Mouse (Mus musculus): ENCODE data around the gene Pcbp3.
A peak's percentile ranks its signal among the peaks of the same experiment; 100 is the strongest.

The Pcbp3 gene

DNA sequence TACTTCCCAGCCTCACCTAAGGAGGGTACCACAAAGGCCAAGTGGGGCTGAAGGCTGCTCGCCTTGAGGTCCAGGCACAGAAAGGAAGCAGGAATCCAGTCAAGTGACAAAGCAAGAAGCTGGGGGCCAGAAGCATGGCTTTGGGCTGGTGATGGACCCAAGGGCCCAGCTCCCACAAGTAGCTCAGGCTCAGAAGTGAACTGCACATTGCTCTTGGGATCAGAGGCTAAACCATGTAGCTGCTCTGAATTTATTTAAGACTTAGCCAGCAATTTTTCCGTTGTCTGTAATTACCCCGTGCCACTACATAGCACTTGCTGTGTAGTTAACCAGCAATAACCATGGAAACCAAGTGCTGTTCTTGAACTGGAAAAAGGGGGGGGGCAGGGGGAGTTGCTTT is 117.3 kb downstream of the Pcbp3 start:
- DNase-seq, result no peak

DNA sequence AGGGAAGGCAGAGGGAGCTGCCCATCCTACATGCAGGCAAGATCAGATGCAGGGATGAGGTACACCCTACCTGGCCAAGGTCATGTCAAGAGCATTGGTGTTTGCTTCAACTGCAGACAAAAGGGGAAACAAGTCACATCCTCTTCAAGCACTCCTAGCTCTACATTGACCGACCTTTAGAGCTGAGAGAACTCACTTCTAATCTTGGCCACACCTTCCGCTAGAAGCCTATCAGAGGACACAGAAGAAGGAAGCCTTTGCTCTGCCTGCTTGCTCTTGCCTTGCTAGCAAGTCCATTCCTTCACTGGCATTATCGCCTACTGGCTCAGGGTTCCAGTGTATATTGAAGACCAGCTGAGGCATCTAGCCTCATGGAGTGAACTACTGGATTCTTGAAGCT is 119.6 kb downstream of the Pcbp3 start:
- no peak for DNase-seq

DNA sequence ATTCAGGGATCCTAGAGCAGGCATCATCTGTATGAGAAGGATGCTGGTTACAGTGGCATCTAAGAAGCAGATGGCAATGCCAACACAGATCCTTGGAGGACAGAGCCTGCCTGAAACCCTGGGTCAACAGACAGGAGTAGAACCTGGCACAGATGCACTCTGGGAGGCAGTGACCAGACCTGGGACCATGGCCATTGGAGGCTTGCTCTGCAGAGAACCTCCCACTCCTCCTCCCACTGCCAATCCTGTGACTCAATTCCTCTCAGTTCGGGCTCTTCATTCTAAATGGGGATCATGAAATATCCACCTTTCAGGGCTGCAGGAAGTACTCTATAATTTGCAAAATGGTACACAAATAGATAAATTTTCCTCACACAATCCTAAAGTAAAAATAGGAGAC is 120.5 kb downstream of the Pcbp3 start:
- no peak for DNase-seq

DNA sequence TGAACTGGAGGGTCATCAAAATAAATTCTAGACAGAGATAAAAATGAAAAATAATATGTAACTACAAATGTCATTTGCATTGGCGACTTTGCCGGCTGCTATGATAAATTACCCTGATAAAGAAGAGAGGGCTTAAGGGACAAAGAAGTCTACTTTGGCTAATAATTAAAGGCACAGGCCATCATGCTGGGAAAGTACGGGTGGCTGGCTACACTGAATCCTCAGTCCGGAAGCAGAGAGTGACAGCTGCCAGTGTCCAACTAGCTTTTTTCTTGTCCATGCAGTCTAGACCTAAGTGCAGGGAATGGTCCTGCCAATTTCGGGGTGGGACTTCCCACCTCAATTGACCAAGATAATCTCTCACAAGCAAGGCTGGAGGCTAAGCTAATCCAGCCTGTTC is 121.1 kb downstream of the Pcbp3 start:
- no peak for DNase-seq

DNA sequence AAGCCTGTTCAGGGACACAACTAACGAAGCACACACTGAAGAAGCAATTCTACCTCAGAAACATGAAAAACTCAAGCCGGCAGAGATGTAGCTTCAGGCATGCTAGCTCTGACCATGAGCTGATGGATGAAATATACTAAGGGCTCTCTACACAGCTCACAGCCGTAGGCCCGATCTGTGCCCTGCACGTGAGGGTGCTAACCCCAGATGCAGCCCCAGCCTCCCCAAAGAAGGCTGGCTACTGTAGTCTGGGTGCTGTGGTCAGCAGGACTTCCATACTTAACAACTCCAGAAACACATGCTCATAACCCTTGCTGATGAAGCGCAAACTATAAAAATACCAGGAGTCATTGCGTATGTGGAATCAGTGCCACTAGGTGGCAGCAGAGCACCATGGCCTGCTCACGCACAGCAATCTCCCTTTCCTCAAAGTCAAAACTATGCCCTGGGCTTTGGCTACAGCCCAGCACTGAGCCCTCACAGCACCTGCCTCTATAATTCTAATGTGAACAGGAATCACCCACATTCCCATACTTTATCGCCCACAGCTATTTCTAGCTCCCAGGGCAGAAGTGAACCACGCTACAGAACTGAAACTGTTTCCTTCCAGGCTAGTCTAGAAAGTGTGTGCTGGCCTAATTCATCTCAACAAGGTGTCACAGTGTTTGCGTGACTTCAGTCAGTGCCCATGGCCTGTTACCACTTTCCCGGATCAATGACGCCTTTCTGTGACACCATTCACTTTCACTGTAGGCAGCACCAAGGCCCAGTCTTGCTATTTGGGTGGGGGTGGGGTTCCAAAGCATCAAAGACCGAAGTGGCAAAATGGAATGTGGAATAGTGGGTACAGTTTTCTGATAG is 126.0 kb downstream of the Pcbp3 start:
- DNase-seq, result peak; percentile 94

DNA sequence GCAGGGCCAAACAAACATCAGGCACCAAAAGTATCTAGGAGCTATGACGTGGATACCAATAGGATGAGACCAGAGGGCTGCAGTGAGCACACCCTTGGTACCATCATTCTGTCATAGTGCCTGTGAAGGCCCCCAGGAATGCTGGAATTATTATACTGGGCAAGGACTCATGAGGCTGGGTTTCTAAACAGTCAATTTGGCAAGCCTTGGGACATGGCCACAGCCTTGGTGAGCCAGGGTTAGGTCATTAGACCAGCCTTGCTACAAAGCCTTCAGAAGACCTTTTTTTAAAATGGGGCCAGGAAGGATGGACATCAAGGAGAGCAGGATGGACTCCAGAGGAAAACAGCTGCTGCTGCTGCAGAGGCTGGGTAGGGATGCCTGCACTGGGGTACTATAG is 128.8 kb downstream of the Pcbp3 start:
- DNase-seq, result no peak

DNA sequence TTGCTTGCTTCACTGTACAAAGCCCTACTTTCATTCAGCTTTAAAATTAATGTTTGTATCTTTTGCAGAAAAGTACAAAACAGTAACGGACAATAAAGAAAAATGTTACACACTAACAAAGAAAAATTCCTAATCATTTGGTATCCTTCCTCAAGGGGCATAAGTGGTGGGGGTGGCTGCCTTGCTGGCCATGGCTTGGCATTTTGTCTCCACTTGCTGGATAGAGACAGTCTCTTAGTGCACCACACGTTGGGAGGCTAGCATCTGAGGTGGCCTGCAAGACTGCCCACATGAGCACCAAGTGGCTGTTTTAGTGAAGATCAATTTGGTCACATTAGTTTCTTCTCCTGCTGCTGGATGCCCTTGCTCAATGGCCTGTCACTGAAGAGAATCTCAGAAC is 129.8 kb downstream of the Pcbp3 start:
- DNase-seq, result no peak

DNA sequence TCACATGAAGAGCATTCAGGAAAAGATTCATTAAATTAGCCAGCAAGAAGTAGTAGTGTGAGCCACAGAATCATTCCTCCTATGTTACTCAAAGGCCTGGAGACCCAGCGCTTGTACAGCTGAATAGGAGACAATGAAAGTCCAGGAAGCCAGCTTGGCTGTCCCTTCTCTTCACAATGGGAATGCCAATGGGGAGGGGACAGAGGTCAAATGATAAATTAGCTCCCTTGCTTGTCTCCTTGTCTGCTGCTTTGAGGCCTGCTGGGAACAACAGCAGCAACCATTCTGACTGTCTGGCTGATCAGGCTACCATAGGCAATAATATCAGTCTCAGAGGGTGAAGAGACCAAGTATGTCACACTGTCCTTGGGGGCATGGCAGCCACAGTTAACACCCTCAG is 130.5 kb downstream of the Pcbp3 start:
- DNase-seq, result no peak

DNA sequence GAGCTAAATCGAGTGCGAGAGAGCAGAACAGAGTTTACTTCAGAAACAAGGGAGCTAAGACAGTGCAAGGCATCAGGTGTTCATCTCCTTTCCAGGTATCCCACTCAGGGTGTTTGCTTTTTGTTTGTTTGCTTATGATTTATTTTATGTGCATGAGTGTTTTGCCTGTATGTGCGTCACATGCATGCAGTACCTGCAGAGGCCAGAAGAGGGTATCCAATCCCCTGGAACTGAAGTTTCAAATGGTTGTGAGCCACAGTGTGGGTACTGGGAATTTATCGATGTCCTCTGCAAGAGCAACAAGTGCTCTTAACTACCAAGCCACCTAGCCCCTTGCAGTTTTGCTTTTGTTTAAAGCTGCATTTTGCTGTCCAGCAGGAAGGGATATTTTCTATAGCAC is 132.8 kb downstream of the Pcbp3 start:
- no peak for DNase-seq

DNA sequence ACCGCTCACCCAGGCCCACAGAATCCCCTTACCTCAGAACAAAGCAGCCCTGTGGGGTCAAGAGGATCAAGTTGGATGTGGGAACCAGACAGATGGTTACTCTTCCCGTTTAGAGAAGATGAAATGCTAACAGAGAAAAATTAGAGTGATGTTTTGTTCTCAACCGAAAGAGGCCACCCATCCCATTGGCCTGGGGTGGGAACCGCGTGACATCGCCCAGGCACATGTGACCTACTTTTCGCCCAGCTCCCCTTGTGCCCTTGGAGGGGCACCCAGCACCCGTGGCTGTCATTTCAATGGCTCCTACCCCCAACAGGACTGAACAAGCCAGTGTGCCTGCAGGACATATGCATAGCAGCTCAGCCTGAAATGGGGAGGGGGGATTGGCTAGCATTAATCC is 139.0 kb downstream of the Pcbp3 start:
- no peak for DNase-seq

DNA sequence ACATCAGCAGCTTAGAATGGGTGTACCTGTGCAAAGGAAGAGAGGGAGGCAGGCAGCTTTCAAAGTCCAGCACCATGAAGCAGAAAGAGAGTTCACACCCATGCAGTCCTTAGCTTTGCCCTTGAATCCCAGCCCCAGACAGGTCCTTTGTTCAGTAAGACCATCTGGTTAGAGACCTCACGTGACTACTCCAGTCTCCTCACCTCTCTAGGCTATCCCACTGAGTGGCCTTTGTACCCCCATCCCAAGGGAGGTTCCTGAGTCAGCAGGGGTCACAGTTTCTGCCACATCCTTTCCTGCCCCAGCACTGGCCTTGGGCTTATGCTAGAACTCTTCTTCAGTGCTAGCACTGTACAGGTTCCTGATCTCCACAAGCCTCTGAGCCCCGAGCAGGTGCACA is 142.4 kb downstream of the Pcbp3 start:
- no peak for DNase-seq

DNA sequence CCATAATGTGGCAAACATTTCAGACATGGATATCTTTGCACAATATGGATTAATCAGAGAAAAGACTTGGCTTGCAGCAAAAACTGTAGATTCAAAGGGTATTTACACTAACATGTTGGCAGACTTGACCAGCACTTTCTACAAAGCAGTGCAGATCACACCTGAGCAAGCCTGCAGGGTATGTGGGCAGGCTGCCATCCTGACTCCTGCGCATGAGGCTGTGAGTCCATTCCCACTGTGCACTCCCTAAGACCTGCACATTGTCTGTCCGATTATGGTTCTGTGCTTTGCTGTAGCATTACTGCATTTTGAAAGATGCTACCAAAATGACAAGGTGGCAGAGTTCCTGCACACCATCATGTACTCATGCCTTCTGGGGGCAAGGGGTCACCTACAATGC is 143.3 kb downstream of the Pcbp3 start:
- DNase-seq, result no peak

DNA sequence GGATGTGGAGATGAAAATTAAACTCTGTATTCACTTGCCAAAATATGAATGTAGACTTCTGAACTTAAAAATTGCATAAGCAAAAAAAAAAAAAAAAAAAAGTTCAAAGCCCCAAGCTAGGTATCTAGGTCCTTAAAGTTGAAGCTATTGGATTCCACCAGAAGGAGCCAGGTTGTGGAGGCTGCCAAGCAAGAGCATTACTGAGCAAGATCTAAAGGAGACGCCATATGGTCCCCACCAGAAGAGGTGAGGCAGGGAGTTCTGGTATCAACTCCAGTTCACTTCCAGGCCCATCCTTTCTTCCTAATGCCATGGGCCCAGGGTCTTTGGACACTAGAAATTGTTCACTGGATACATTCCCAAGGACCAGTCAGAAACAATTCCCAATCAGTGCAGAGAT is 144.8 kb downstream of the Pcbp3 start:
- no peak for DNase-seq

DNA sequence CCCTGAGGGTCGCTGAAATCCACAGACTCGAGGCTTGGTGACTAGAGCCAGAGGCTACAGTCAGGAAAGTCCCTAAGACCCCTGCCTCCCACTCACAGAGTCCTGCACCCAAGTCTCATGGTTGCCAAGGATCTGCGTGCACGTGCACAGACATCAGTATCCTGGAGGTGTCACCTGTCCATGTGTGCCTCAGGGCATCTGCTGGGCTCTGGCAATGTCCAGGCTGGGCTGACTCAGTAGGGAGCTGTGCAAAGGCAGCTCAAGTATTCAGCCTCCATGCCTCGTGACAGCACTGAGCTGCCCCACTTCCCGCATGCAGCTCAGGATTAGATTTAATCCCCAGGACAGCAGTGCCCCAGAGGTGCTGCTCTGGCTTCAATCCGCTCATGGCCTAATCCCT is 145.3 kb downstream of the Pcbp3 start:
- DNase-seq, result no peak

DNA sequence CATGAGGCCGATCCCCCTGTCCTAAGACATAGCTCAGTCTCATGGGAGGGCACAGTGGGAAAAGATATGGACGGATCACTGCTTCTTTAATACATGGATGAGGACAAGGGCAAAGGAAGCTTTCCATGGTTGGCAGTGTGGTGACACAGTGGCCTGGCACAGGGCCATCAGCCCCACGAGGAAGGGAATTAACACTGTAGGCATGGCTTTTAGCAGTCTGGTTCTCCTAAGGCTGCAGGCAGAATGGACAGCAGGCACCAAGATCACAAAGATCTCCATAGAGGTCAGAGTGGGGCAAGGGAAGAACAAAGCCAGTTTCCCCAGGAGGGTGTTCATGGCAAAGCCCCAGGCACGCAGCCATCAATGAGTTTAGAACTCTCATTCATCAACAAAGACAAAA is 146.2 kb downstream of the Pcbp3 start:
- no peak for DNase-seq

DNA sequence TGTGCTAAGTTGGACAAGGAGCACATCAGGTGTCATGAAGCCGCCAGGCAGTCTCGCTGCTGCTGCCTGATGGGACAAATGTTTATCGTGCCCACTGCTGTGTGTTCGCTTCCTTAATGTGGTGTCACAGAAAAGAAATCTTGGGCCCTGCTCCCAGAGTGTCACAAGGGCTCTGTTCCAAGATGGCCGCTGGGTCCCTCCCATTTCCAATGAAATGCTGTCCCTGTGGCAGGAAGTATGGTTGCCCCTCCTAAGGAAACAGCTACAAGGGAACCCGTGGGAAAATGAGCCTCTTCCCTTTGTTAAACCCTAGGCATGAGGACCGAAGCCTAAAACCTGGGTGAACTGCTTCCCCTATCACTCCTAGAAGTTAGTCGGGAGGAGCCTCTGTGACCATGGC is 146.9 kb downstream of the Pcbp3 start:
- DNase-seq, result no peak

DNA sequence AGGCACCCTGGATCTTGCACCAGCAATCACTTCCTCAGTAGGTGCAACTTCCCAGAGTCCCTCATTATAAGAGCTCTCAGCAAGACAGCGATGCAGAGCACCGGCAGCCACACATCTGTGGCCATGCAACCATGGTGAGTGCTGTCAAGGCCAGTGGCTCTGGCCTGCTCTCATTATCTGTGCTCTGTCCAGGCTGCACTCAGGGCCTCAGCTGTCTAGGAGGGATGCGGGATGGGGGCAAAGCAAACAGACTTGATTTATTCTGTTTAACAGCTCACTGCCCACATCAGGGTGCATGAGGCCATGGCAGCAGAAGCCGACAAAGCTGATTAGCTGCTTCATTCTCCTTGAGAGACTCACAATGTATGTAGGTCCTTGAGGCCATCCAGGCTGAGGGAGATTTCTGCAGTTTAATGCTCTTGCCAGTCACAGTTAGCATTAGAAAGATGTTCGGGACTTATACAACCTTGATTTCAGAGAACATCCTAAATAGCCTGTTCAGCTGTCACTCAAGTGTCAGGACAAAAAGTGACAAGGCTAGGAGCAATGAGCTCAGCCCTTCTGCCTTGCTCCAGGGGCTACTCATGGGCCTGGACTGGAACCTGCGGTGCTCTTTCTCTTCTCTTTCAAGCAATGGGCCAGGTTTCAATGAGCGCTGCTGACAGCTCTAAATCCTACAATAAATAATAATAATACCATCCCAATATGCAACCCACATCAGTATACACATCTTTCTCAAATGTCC is 151.6 kb downstream of the Pcbp3 start:
- DNase-seq, result no peak

DNA sequence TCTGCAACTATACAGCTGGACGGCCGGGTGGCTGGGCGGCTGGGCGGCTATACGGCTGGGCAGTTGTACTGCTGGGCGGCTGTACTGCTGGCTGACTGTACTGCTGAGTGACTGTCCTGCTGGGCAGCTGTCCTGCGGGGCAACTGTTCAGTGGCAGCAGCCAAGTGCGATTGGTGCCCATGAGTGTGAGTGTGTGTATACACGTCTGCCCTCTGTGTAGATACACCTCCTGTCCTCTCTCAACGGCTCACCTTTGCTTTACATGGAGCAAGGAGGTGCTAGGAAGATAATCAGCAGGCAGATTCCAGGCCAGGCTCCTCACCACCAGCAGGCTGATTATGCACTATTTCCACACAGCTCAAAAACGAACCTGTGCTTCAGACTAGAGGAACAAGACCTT is 152.2 kb downstream of the Pcbp3 start:
- DNase-seq, result no peak

DNA sequence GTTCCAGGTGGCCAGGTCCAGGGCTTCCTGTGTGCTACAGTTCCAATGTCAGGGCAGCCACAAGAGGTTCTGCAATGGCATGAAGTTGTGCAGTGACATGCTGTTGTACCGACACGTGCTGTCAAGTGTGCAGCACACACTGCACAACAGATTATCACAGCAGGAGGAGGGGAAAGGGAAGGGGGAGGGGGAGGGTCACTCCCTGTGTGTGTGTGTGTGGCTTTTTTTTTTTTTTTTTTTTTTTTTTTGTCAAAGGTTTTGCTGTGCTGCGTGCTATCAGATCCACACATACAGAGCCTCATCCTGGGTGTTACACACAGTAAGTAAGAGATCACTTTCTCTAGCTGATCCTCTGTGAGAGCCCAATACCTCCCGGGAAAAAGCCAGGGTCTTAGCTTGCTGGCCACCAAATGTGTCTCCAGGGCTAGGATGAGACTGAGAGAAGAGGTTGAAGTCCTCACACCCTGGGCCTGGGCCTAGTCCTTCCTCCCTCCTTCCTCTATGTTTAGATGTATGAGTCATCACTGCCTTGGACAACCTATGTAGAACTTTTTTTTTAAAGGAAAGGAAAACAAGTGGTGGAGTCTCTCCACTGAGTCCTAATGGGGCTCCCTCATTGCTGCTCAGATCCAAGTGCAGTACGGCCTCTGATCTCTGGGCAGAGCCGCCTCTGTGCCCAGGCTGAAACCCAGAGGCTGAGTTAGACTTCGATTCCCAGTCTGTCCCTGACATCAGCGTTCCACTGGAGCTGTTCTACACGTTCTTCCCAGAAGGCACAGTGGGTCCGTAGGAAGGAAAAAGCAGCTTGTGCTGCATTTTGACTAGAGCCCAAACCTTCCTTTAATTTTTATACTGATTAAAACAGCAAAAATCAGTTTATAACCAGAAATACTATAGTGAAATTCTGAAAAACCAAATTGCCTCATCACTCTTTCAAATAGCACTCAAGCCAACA is 153.0 kb downstream of the Pcbp3 start:
- no peak for DNase-seq

DNA sequence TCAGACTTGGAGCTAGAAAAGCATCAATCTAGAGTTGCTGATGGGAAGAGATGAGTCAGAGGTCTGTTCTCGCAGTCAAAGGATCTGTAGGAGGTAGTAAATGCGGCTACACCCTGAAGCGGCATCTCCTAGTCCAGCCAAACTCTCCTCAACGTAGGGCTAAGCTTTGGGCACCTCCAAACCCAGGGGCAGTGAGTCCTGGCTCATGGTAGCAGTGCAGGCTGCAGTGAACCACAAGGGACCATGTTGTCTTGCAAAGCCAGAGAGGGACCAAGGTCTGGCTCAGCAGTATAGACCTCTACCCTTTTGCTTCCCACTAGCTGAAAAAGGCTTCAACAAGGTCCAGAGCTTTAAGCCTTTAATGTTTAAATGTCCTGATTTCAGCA is 159.2 kb downstream of the Pcbp3 start:
- DNase-seq, result no peak

DNA sequence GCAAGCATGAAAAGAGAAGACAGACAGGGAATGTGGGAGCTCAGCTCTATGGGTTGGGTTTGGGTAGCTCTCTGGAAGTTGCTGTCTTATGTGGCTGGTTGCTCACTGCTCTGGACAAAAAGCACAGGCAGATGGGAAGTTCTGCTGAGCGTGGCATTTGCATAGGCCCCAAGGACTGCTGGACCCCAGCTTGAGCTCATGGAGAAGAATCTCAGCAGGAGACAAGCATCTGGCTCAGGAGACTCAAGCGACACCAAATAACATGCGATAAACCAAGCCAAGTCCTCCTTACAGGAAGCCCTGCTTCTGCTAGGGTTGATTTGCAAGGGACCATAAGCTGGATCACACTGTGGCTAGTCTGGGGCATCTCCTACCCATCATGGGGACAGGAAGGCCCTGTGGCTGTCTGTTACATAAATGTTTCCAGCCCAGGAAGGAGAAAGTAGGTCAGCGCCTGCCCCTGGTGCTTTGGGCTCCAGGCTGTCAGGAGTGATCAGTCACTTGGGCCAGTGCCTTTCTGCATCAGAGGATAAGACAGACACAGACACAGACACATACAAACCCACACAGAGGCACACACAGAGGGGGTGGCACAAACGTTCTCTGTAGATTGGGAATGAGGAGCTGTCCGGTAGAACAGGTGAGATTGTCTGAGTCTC is 159.7 kb downstream of the Pcbp3 start:
- DNase-seq, result no peak

DNA sequence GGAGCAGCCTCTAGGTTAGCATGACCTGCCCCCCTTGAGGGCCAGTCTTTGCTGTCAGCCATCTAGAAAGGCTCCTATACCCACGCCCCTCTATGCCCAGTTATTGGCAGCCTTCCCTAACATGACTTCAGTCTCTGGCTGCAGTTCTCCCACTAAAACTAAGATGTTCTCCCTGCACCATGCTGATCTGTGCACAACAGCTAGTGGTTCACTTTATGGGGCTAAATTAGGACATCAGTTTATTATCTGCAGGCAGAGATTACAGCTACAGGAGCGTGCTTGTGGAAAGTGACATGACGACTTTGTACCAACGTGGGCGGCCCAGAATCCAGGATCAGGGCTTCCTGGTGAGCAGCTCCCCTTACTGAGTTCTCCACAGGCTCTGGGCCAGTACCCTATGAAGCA is 160.4 kb downstream of the Pcbp3 start:
- no peak for DNase-seq

Data from right cerebral cortex, postnatal 4 days (tissue).